Mouse (Mus musculus): ENCODE measurements around the gene Sdhaf4.

GRCm38 (mm10) chr1:24005070-24005804 lies at the start of gene Sdhaf4:
- TF ChIP-seq CTCF (IDR thresholded peaks at IDR 0.05; ENCODE audit: control insufficient read depth, insufficient read depth, insufficient read length) (no peak), MYOG (IDR thresholded peaks at IDR 0.05; ENCODE audit: control insufficient read depth, extremely low read depth, insufficient read length) (no peak)

Data from C2C12 (cell line).